Mouse (Mus musculus): ENCODE measurements around the gene Spata25. TPM values are rescaled to one million over a fixed set of nuclear protein-coding genes. Genes with fewer than 3 reads are reported as not detected.
"Not testable (repeated sequence)": the region's sequence is repeated elsewhere in the genome, so short reads cannot be mapped to it uniquely, and the experiment has no call there.

Gene Spata25
- polyA plus RNA-seq, 1 experiment from 2014 or later, result not detected

GRCm38 (mm10) chr2:164800252-164801004, 27.9 kb downstream of the Spata25 start:
- no peaks in the 10 kb centered on the region for H3K27me3 ChIP-seq

DNA sequence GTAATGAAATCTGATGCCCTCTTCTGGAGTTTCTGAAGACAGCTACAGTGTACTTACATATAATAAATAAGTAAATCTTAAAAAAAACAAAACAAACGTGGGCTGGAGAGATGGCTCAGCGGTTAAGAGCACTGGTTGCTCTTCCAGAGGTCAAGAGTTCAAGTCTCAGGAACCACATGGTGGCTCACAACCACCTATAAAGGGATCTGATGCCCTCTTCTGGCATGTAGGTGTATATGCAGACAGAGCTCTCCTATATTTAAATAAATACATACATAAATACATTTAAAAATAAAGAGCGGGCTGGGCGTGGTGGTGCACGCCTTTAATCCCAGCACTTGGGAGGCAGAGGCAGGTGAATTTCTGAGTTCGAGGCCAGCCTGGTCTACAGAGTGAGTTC, 29.8 kb downstream of the Spata25 start:
- peaks cover 37% of the 10 kb centered on the region for H3K36me3 ChIP-seq
- not testable (repeated sequence) for H3K9me3 ChIP-seq; H3K4me2 ChIP-seq (replicated peaks); H3K4me3 ChIP-seq; H3K9ac ChIP-seq (replicated peaks); ATAC-seq (replicated peaks); H3K4me1 ChIP-seq; H3K27ac ChIP-seq (replicated peaks); H3K27me3 ChIP-seq
- WGBS, result 86% methylated on average over 6 of the region's 6 CpGs

More at GRCm38 (mm10) chr2:164800252-164801004, 27.9 kb downstream of the Spata25 start:
- Histone ChIP-seq H3K9ac (replicated peaks) (no peak overlapping the region), H3K4me2 (replicated peaks) (no peak overlapping the region), H3K4me3 (no peak overlapping the region), H3K4me1 (peaks cover 15% of the 10 kb centered on the region), H3K36me3 (peaks cover 32% of the 10 kb centered on the region), H3K9me3 (no peaks in the 10 kb centered on the region), H3K27ac (replicated peaks) (no peak overlapping the region)
- WGBS, result 89% methylated on average over 13 of the region's 13 CpGs
- ATAC-seq (replicated peaks), result no peak

GRCm38 (mm10) chr2:164795868-164796267, 32.5 kb downstream of the Spata25 start:
- ATAC-seq (replicated peaks), result no peak
- Histone ChIP-seq H3K27ac (replicated peaks) (no peak overlapping the region), H3K36me3 (peaks cover 51% of the 10 kb centered on the region), H3K4me2 (replicated peaks) (no peak overlapping the region), H3K9me3 (no peaks in the 10 kb centered on the region), H3K27me3 (no peaks in the 10 kb centered on the region), H3K9ac (replicated peaks) (no peak overlapping the region), H3K4me1 (no peaks in the 10 kb centered on the region), H3K4me3 (no peak overlapping the region)
- 89% methylated on average over 4 of the region's 4 CpGs for WGBS

GRCm38 (mm10) chr2:164794293-164794692, 34.0 kb downstream of the Spata25 start:
- no peaks in the 10 kb centered on the region for H3K4me1 ChIP-seq
- H3K36me3 ChIP-seq, result peaks cover 51% of the 10 kb centered on the region
- 27% methylated on average over 5 of the region's 5 CpGs for WGBS
- H3K9me3 ChIP-seq, result no peaks in the 10 kb centered on the region
- H3K27ac ChIP-seq (replicated peaks), result no peak overlapping the region
- ATAC-seq (replicated peaks), result peak; percentile 65
- H3K4me2 ChIP-seq (replicated peaks), result no peak overlapping the region
- no peaks in the 10 kb centered on the region for H3K27me3 ChIP-seq
- H3K9ac ChIP-seq (replicated peaks), result no peak overlapping the region
- no peak overlapping the region for H3K4me3 ChIP-seq

DNA sequence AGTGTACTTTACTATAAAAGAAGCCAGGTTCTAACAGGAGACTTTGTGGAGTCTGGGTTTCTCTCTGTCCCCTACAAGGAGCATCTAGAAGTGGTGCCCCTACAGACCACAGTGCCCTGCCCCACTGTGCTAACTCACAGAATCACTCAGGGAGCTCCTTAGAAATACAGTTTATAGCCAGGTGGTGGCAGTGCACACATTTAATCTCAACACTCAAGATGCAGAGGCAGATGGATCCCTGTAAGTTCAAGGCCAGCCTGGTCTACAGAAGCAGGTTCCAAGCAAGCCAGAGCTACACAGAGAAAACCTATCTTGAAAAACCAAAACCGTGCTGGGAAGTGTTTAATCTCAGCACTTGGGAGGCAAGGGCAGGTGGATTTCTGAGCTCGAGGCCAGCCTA, 34.6 kb downstream of the Spata25 start:
- Histone ChIP-seq H3K4me3 (no peak overlapping the region), H3K9me3 (no peaks in the 10 kb centered on the region), H3K27ac (replicated peaks) (no peak overlapping the region), H3K36me3 (peaks cover 51% of the 10 kb centered on the region), H3K9ac (replicated peaks) (no peak overlapping the region), H3K4me1 (no peaks in the 10 kb centered on the region), H3K4me2 (replicated peaks) (no peak overlapping the region), H3K27me3 (no peaks in the 10 kb centered on the region)
- ATAC-seq (replicated peaks), result no peak
- WGBS, result 96% methylated on average over 2 of the region's 2 CpGs

DNA sequence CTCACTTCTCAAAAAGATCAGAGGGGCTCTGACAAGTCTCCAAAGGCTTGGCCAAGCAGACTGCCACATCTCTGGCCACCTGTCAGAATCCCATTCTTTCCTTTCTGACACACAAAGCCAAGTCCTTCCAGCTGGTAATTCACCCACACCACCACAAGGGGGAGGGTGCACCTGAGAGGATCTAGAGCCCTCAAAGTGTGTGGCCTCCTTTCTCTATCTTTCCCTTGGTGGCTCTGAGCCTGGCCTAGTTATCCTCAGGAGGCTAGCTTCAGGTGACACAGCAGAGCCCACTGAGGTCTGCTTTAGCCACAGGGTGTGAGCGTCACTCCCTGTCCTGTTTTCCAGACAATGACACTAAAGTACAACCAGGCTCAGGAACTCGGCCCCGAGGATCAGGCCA, 35.1 kb downstream of the Spata25 start:
- Histone ChIP-seq H3K9ac (replicated peaks) (no peak overlapping the region), H3K4me1 (no peaks in the 10 kb centered on the region), H3K9me3 (no peaks in the 10 kb centered on the region), H3K27me3 (no peaks in the 10 kb centered on the region), H3K27ac (replicated peaks) (no peak overlapping the region), H3K4me2 (replicated peaks) (no peak overlapping the region), H3K36me3 (peaks cover 48% of the 10 kb centered on the region), H3K4me3 (no peak overlapping the region)
- ATAC-seq (replicated peaks), result no peak
- 89% methylated on average over 3 of the region's 3 CpGs for WGBS

GRCm38 (mm10) chr2:164792400-164793190, 35.7 kb downstream of the Spata25 start:
- no peaks in the 10 kb centered on the region for H3K27me3 ChIP-seq
- H3K4me3 ChIP-seq, result no peak overlapping the region
- no peaks in the 10 kb centered on the region for H3K9me3 ChIP-seq
- H3K9ac ChIP-seq (replicated peaks), result no peak overlapping the region
- no peak for ATAC-seq (replicated peaks)
- H3K36me3 ChIP-seq, result peaks cover 44% of the 10 kb centered on the region
- H3K4me2 ChIP-seq (replicated peaks), result no peak overlapping the region
- WGBS, result 94% methylated on average over 12 of the region's 12 CpGs
- H3K4me1 ChIP-seq, result no peaks in the 10 kb centered on the region
- no peak overlapping the region for H3K27ac ChIP-seq (replicated peaks)

- Histone ChIP-seq H3K4me2 (replicated peaks) (no peak overlapping the region), H3K4me3 (no peak overlapping the region), H3K27ac (replicated peaks) (no peak overlapping the region), H3K4me1 (peaks cover 4% of the 10 kb centered on the region), H3K9me3 (no peaks in the 10 kb centered on the region), H3K27me3 (no peaks in the 10 kb centered on the region), H3K36me3 (peaks cover 41% of the 10 kb centered on the region), H3K9ac (replicated peaks) (no peak overlapping the region)
- ATAC-seq (replicated peaks), result no peak
- WGBS, result 90% methylated on average over 18 of the region's 18 CpGs
Observed at GRCm38 (mm10) chr2:164791841-164792261, 36.5 kb downstream of the Spata25 start.

GRCm38 (mm10) chr2:164790451-164790850, 37.9 kb downstream of the Spata25 start:
- no peak for ATAC-seq (replicated peaks)
- WGBS, result 86% methylated on average over 4 of the region's 4 CpGs

DNA sequence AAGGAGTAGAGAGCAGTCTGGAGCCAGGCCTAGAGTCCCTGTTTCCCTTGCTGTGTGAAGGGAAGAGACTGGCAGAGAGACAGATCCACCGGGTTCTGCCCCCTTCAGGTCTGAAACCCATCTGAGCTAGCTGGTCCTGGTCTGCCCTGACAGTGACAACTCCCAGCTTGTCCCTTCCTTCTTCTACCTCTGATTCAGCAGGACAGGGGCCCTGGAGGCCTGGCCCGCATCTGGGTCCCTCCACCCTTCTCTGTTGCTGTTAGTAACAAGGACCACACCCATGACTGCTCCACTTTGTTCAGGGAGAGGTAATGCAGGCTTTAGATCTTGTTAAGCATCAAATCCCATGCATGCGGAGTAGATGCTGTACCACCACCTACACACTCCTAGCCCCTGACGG, 39.9 kb downstream of the Spata25 start:
- H3K27ac ChIP-seq (replicated peaks), result no peak overlapping the region
- ATAC-seq (replicated peaks), result no peak
- H3K36me3 ChIP-seq, result peaks cover 26% of the 10 kb centered on the region
- no peak overlapping the region for H3K9ac ChIP-seq (replicated peaks)
- no peak overlapping the region for H3K4me3 ChIP-seq
- peaks cover 19% of the 10 kb centered on the region for H3K4me1 ChIP-seq
- no peaks in the 10 kb centered on the region for H3K9me3 ChIP-seq
- 84% methylated on average over 4 of the region's 4 CpGs for WGBS
- no peak overlapping the region for H3K4me2 ChIP-seq (replicated peaks)
- no peaks in the 10 kb centered on the region for H3K27me3 ChIP-seq

More at GRCm38 (mm10) chr2:164790451-164790850, 37.9 kb downstream of the Spata25 start:
- Histone ChIP-seq H3K27ac (replicated peaks) (no peak overlapping the region), H3K9me3 (no peaks in the 10 kb centered on the region), H3K27me3 (no peaks in the 10 kb centered on the region), H3K9ac (replicated peaks) (no peak overlapping the region), H3K36me3 (peaks cover 33% of the 10 kb centered on the region), H3K4me1 (peaks cover 11% of the 10 kb centered on the region), H3K4me2 (replicated peaks) (no peak overlapping the region), H3K4me3 (no peak overlapping the region)

DNA sequence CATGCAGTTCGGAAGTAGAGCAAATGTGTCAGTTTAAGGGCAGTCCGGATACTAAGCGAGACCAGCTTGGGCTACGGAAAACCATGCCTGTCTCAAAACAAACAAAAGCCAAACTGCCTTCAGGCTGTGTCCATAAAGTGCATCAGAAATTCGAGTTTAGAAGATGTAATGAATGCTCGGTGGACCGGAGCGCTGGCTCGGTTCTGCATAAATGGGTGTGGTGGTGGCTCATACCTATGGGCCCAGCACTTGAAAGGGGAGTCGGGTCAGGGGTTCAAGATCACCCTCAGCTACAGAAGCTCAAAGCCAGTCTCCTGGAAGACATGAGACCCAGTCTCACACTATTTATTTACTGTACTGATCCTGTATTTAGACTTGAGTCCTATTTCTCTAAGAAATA, 40.6 kb downstream of the Spata25 start:
- Histone ChIP-seq H3K9ac (replicated peaks) (no peak overlapping the region), H3K9me3 (no peaks in the 10 kb centered on the region), H3K27me3 (no peaks in the 10 kb centered on the region), H3K4me3 (no peak overlapping the region), H3K27ac (replicated peaks) (no peak overlapping the region), H3K4me1 (peaks cover 19% of the 10 kb centered on the region), H3K36me3 (peaks cover 23% of the 10 kb centered on the region), H3K4me2 (replicated peaks) (no peak overlapping the region)
- ATAC-seq (replicated peaks), result no peak
- 87% methylated on average over 10 of the region's 10 CpGs for WGBS

DNA sequence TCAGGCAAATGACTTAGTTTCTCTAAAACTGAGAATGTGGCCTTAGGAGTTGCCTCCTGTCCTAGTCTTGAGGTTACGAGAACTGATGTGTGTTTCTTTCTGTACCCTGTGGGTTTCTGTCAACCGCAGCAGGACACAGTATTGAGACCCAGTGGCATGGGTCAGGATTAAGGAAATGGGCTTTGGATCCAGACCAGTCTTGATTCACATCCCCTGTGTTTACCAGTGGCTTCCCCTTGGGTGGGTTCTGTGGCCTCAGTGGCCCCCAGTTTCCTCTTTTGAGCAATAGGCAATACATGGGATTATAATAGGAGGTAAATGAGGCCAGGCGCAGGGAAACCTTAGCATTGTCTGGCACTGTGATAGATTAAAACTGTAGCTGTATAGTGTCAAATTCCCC, 41.3 kb downstream of the Spata25 start:
- H3K4me2 ChIP-seq (replicated peaks), result peak overlapping the region; percentile 70
- H3K27me3 ChIP-seq, result no peaks in the 10 kb centered on the region
- H3K9ac ChIP-seq (replicated peaks), result no peak overlapping the region
- no peak overlapping the region for H3K4me3 ChIP-seq
- no peak overlapping the region for H3K27ac ChIP-seq (replicated peaks)
- 94% methylated on average over 3 of the region's 3 CpGs for WGBS
- H3K4me1 ChIP-seq, result peaks cover 19% of the 10 kb centered on the region
- H3K36me3 ChIP-seq, result peaks cover 15% of the 10 kb centered on the region
- no peak for ATAC-seq (replicated peaks)
- no peaks in the 10 kb centered on the region for H3K9me3 ChIP-seq

Data from forebrain, embryonic 15.5 days (tissue).